Mouse (Mus musculus) embryonic fibroblast, embryonic 13.5 days (primary cell): ENCODE results near the gene Fam19a3. TPM values are rescaled to one million over a fixed set of nuclear protein-coding genes. Genes with fewer than 3 reads are reported as not detected.
A peak's percentile ranks its signal among the peaks of the same experiment; 100 is the strongest.

ENCODE experiments used
- H3K27ac ChIP-seq: 2 replicates; pipeline ENCODE4 v1.5.1; 2012; ENCODE audit warnings: low read length, control low read depth, inconsistent platforms; ENCODE audit not compliant: insufficient read depth
- H3K4me1 ChIP-seq: 2 replicates; pipeline ENCODE4 v1.6.1; 2011; ENCODE audit warnings: low read length; ENCODE audit not compliant: control insufficient read depth, insufficient read depth
- H3K4me3 ChIP-seq: 2 replicates; pipeline ENCODE4 v1.5.1; 2011; ENCODE audit warnings: mild to moderate bottlenecking, control low read depth, low read length; ENCODE audit not compliant: insufficient read depth
- CTCF ChIP-seq: IDR thresholded peaks from 2 replicates; pipeline ENCODE4 v1.5.1; 2011; ENCODE audit warnings: mild to moderate bottlenecking, control low read depth, low read length, moderate library complexity, borderline replicate concordance; ENCODE audit not compliant: insufficient read depth
- POLR2A ChIP-seq: IDR thresholded peaks from 2 replicates; pipeline ENCODE4 v1.6.1; 2011; ENCODE audit warnings: low read depth, mild to moderate bottlenecking, control low read depth, low read length, moderate library complexity
- polyA plus RNA-seq: library from polyadenylated mRNA; stranded (reverse); fragments of >200 nt; gene quantifications from 2 replicates; pipeline ENCODE4 v1.2.4, GENCODE M21; 2011; ENCODE audit warnings: low read depth; ENCODE audit not compliant: missing spikeins, insufficient read length

Fam19a3 gene
- polyA plus RNA-seq, 1 experiment = 0.32 TPM

DNA sequence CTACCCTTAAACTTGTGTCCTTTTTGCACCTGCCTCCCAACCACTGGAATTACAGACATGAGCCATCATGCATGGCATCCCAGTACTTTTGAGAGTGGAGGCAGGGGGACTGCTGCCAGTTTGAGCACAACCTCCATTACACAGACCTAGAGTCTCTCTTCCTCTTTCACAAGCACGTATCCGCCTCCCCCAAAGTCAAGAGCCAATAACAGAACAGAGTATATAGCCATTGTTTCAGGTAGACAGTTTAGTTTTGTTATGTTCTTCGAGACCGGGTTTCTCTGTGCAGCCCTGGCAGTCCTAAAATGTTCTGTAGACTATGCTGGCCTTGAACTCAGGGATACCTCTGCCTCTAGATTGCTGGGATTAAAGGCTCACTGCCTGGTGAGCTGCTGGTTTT is 30.6 kb upstream of the Fam19a3 start:
- Histone ChIP-seq H3K27ac (no peak overlapping the region), H3K4me3 (no peak overlapping the region), H3K4me1 (peaks cover 3% of the 10 kb centered on the region)
- TF ChIP-seq POLR2A (no peak), CTCF (no peak)

DNA sequence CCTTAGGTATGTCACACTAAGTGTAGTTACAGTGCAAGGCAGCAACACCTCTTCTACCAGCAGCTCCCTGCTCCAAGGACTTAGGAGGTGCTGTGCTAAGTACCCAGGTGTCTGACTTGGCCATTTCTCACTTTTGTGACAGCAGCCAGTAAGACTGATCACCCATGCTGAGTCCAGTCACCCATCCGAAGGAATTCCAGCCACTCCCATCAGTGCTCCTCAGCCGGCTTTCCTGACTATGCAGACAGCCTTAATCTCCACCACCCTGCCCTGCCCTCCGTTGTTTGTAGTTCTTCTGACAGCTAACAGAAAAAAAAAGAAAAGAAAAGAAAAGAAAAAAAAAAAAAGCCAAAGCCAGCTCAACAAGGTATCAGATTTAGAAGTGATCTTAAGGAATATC is 30.1 kb upstream of the Fam19a3 start:
- TF ChIP-seq CTCF = no peak
- TF ChIP-seq POLR2A = no peak
- Histone ChIP-seq H3K4me1 (peaks cover 3% of the 10 kb centered on the region), H3K4me3 (no peak overlapping the region), H3K27ac (no peak overlapping the region)

DNA sequence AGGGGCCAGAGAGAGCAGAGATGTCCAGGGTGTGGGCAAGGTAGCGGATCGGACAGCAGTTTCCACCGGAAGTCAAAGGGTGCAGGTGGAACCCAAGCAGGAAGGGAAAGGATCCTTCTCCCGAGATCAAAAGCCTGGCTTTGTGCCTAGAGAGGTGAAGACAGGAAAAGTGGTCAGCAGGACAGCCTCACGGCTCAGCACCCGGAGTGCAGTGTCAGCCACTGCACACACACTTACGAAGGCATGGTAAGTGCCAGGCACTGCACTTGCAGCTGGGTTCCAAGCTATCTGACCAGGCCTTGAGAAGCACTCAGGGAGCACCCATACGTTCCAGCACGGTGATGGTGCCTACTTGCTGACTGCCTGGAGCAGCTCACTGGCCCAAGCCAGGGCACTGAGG is 23.9 kb upstream of the Fam19a3 start:
- no peak for TF ChIP-seq CTCF
- TF ChIP-seq POLR2A = no peak
- H3K27ac ChIP-seq = no peak overlapping the region
- no peak overlapping the region for H3K4me3 ChIP-seq
- no peaks in the 10 kb centered on the region for H3K4me1 ChIP-seq

DNA sequence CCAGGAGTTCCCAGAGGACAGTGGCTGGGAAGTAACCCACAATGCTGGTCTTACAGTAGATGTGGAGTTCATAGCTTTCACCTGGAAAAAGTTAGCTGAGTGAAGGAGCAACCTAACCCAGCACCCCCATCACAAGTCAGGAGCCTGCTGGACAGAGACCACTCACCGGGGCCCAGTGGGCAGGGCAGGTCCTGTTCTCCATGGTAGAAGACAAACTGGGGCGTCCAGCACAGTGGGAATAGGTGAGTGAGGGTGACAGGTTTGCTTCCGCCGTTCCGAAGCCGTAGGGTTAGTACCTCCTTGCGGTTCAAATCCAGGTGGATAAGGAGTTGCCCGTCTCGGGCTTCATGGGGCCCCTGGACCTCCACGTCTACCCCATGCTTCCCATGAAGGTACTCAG is 22.7 kb upstream of the Fam19a3 start:
- no peaks in the 10 kb centered on the region for H3K4me1 ChIP-seq
- H3K4me3 ChIP-seq = no peak overlapping the region
- no peak overlapping the region for H3K27ac ChIP-seq
- TF ChIP-seq CTCF (no peak), POLR2A (no peak)

DNA sequence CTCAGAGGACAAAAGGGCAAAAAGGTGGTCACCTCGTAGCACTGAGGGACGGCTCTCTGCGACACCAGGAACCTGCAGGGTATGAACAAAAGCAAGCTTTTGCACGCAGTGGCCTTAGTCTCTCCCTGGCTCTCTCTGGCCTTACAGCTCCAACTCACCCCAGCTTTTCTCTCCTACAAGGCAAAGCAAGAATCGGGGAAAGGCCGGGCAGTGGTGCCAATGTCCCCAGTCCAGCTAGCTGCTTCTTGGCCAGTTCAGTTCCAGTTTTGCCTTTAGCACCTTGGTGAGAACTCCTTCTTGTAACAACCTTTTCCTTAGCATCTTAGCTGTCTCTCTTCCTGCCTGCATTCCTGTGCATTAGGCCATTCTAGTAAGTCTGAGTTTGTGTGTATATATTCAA is 19.8 kb upstream of the Fam19a3 start:
- Histone ChIP-seq H3K27ac (no peak overlapping the region), H3K4me3 (no peak overlapping the region), H3K4me1 (no peaks in the 10 kb centered on the region)
- no peak for TF ChIP-seq POLR2A
- no peak for TF ChIP-seq CTCF

DNA sequence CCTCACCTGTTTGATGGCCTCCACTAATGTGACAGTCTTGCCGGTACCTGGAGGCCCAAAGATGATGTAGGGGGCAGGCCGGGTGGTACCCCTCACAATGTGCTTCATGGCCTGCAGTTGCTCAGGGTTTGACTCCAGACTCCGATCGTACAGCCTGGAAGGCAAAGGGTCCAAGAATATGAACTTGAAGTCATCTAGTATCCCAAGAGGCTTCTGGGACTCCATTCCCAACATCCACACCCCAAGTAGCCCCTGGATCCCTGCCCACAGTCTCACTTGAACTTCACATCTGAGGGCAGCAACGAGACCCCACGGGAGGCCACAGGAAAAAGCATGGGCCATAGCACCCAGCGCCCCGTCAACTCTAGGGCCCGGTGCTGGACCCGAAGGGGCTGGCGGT is 19.0 kb upstream of the Fam19a3 start:
- peaks cover 2% of the 10 kb centered on the region; the same call in 1 of the 2 replicates for H3K4me1 ChIP-seq
- H3K27ac ChIP-seq = no peak overlapping the region
- H3K4me3 ChIP-seq = no peak overlapping the region
- no peak for TF ChIP-seq POLR2A
- TF ChIP-seq CTCF = no peak

DNA sequence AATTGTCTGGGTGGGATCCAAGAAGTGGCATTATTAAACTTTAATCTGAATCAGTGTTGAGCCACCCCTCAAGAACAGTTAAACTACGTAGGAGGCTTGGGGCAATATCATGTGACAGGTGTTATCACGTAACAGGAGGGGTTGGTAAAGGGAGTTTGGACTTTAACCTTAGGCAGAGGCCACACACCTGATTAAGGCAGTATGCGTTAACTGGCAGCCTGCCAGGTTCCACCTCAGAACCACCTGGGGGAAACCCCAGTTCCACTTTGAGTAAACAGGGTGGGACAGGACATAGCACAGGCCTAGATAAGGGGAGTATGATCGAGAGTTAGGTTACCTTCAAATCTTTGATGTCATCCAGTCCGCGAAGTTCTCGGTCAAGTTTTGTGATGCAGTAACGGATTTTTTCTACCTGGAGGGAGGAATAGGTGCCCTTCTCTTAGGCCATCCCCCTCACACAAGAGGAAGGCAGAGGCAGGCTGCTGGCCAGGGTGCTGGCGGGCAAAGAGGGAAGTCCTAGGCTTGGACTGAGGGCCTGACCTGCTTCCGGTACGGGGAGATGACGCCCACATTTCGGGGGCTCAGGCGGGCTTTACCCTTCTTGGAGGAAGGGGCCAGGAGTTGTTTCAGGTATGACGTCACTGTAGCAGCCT is 14.9 kb upstream of the Fam19a3 start:
- H3K4me3 ChIP-seq = no peak overlapping the region
- TF ChIP-seq CTCF (no peak), POLR2A (0 out of 2 replicates have a peak, but pooled peaks have one; percentile 13)
- no peak overlapping the region for H3K27ac ChIP-seq
- H3K4me1 ChIP-seq = peaks cover 19% of the 10 kb centered on the region

DNA sequence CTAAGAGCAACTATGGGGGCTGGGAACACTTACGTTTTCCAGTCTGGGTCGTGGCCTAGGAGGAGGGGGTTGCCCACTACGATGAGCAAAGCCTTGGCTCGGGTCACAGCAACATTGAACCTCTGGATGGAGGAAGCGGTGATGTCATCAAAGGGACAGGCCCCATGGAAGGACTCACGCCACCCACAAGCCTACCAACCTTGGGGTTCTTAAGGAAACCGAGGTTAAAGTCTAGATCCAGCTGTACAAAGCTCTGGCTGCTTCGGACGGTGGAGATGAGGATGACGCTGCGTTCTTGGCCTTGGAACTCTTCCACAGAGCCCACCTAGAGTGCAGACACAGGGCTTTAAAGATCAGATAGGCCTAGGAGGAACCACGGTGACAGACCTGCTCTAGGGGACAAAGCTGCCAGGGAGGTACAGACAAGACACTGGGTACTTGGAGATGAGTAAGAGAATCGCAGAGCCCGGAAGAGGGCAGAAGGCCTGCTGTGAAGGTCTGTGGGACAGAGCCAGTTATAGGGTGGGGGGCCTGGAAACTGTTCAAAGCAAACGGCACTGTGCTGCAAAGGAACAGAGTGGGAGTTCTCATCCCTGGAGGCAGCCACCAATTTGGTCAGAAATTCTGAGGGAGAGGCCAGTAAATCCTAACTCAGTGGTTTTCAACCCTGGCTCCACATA is 14.2 kb upstream of the Fam19a3 start:
- TF ChIP-seq POLR2A (no peak), CTCF (no peak)
- Histone ChIP-seq H3K27ac (no peak overlapping the region), H3K4me1 (peaks cover 22% of the 10 kb centered on the region), H3K4me3 (no peak overlapping the region)

DNA sequence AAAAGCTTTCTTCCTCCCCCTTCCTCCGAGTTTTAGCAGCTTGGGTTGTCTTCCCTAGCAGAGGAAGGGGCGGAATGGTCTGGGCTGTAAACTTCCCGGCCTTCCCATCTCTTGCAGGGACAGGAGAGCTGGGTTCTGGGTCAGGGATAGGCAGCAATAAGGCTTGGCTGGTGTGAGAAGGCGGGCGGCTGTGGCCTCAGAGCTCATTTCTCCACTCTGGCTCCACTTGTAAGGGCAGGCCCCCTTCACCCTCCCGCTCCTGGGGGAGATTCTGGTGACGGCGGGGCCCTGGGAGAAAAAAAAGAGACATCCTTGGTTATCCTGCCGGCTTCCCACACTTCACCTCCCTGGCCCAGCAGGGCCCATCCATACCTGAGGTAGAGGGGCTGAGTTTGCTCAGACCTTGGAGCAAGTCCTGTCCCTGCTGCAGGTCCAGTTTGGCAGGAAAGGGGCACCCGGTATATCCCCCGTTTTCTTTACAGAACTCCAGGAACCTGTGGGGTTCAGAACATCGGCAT is 13.4 kb upstream of the Fam19a3 start:
- H3K27ac ChIP-seq = peak overlapping the region; percentile 29; the same call in 1 of the 2 replicates
- H3K4me1 ChIP-seq = peaks cover 22% of the 10 kb centered on the region
- TF ChIP-seq POLR2A (no peak), CTCF (no peak)
- no peak overlapping the region for H3K4me3 ChIP-seq
